Mouse (Mus musculus) midbrain, embryonic 11.5 days (tissue): ENCODE data around the gene Slamf7. TPM values are rescaled to one million over a fixed set of nuclear protein-coding genes. Genes with fewer than 3 reads are reported as not detected.

Experiments used
- ATAC-seq: fragments of 200-750 bp; cut with Nextera tagmentation; 2 replicates; pipeline ENCODE4 v1.8.0; 2017; ENCODE audit warnings: moderate TSS enrichment, moderate library complexity; ENCODE audit not compliant: low FRiP score
- DNase-seq: peaks from one replicate; pipeline ENCODE4 v3.0.0; 2015; ENCODE audit warnings: low spot score; ENCODE audit errors: missing footprints
- H3K27ac ChIP-seq: fragments of 300-500 bp; sonication (generic); 2 replicates; pipeline ENCODE4 v1.5.1; 2014; ENCODE audit warnings: low read depth, low read length
- H3K27me3 ChIP-seq: fragments of 300-500 bp; sonication (generic); 2 replicates; pipeline ENCODE4 v1.6.1; 2014; ENCODE audit warnings: mild to moderate bottlenecking, low read length, moderate library complexity, mixed read lengths; ENCODE audit not compliant: control insufficient read depth, insufficient read depth
- H3K36me3 ChIP-seq: fragments of 300-500 bp; sonication (generic); 2 replicates; pipeline ENCODE4 v1.6.1; 2014; ENCODE audit warnings: mild to moderate bottlenecking, low read length, moderate library complexity, mixed read lengths; ENCODE audit not compliant: control insufficient read depth, insufficient read depth
- H3K4me1 ChIP-seq: fragments of 300-500 bp; sonication (generic); 2 replicates; pipeline ENCODE4 v1.6.1; 2014; ENCODE audit warnings: low read length; ENCODE audit not compliant: control insufficient read depth, insufficient read depth
- H3K4me2 ChIP-seq: fragments of 300-500 bp; sonication (generic); 2 replicates; pipeline ENCODE4 v1.6.1; 2014; ENCODE audit warnings: mild to moderate bottlenecking, moderate library complexity
- H3K4me3 ChIP-seq: fragments of 300-500 bp; sonication (generic); 2 replicates; pipeline ENCODE4 v1.5.1; 2014; ENCODE audit warnings: low read depth, low read length
- H3K9ac ChIP-seq: fragments of 300-500 bp; sonication (generic); 2 replicates; pipeline ENCODE4 v1.6.1; 2014; ENCODE audit warnings: low read length
- H3K9me3 ChIP-seq: fragments of 300-500 bp; sonication (generic); 2 replicates; pipeline ENCODE4 v1.6.1; 2016; ENCODE audit warnings: low read length; ENCODE audit not compliant: control insufficient read depth
- WGBS: fragments of 180-500 bp; shearing (Covaris S2); extraction: QIAGEN DNeasy Blood & Tissue Kit; methylation state at CpG from one replicate; pipeline ENCODE4 v1.1.7; 2014; 5-methylcytosine and 5-hydroxymethylcytosine counted together
- polyA plus RNA-seq: library from polyadenylated mRNA; unstranded; fragments of >200 nt; fragmentation: Nextera tagmentation; extraction: Ambion mirVana; gene quantifications from 2 replicates; pipeline ENCODE4 v1.2.1, GENCODE M21; 2014

Gene Slamf7
- polyA plus RNA-seq: not detected in 2 replicates

DNA sequence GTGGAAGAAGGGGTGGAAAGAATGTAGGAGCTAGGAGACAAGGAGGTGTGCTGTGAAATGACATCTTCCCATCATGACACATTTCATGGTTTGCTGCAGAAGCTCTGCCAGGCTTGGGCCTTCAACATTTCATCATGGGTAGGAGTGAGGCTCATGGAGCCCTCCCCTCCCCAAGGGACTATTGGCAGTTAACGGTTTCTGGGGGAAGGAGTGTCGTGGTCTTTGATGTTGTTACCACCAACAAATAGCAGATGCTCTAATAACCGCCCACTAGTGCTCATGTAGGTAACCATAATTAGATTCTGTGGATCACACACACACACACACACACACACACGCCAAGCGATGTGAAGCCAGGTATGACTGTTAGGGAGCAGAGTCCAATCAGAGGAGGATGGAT is at the start of gene Slamf7:
Gene Slamf7 (minus strand): TSS at position 302 of the 400 bp plus-strand sequence.
- no peak for DNase-seq
- Histone ChIP-seq H3K27ac (no peak within 1 kb of the TSS), H3K9me3 (no peaks in the 10 kb centered on the region), H3K36me3 (no peaks in the 10 kb centered on the region), H3K9ac (no peak within 1 kb of the TSS), H3K4me1 (no peaks in the 10 kb centered on the region), H3K4me3 (no peak within 1 kb of the TSS), H3K27me3 (no peaks in the 10 kb centered on the region), H3K4me2 (no peak within 1 kb of the TSS)
- 91% methylated on average over 5 of the region's 5 CpGs for WGBS
- no peak for ATAC-seq

GRCm38 (mm10) chr1:171698983-171699382 is 46.1 kb upstream of the Slamf7 start:
- no peak overlapping the region for H3K27ac ChIP-seq
- no peaks in the 10 kb centered on the region for H3K4me1 ChIP-seq
- ATAC-seq: peak; percentile 48; the same call in 1 of the 2 replicates
- H3K9me3 ChIP-seq: no peaks in the 10 kb centered on the region
- DNase-seq: peak; percentile 91
- no peak overlapping the region for H3K4me2 ChIP-seq
- 18% methylated on average over 6 of the region's 6 CpGs for WGBS
- H3K4me3 ChIP-seq: no peak overlapping the region
- H3K36me3 ChIP-seq: no peaks in the 10 kb centered on the region
- no peaks in the 10 kb centered on the region for H3K27me3 ChIP-seq
- H3K9ac ChIP-seq: no peak overlapping the region

DNA sequence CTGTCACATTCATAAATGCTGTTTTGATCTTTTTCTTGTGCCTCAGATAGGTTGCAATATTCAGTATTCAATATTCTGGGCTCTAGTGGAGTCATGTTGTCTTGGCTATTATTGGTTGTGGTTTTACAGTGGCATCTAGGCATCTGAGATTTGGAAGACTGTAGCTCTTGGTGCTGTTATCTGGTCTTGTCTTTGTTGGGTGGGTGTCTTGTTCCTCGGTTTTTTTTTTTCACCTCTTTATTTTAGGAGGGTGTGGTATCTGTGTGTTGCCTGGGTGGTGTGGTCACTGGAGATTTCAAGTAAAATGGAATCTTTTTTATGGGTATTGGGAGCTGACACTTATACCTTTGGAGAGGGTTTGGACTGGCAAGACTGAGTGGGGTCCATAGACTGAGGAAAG is 41.1 kb upstream of the Slamf7 start:
- H3K9ac ChIP-seq: no peak overlapping the region
- H3K27me3 ChIP-seq: no peaks in the 10 kb centered on the region
- H3K27ac ChIP-seq: no peak overlapping the region
- no peaks in the 10 kb centered on the region for H3K9me3 ChIP-seq
- ATAC-seq: no peak
- no peak overlapping the region for H3K4me3 ChIP-seq
- H3K4me1 ChIP-seq: no peaks in the 10 kb centered on the region
- no peak for DNase-seq
- no peaks in the 10 kb centered on the region for H3K36me3 ChIP-seq
- H3K4me2 ChIP-seq: no peak overlapping the region
- 89% methylated on average over 1 of the region's 1 CpGs for WGBS

DNA sequence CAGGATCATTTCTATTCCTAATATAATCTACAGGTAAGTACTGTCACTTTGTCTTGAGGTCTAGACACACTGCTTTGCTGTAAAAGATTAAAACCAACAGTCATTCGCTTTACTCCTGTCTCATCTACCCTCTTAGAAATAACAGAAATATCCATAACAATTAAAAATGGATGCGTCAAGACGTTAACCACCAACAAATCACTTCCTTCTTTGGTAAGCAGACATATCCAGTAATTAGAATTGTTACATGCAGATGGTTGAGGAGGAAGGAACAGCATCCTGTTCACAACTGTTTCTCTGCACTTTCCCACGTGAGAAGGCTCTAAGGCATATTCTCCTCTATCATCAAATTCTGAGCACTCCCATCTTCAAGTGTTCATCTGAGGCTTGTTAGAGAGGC is 34.5 kb upstream of the Slamf7 start:
- H3K4me2 ChIP-seq: no peak overlapping the region
- H3K27me3 ChIP-seq: no peaks in the 10 kb centered on the region
- no peaks in the 10 kb centered on the region for H3K4me1 ChIP-seq
- no peak overlapping the region for H3K27ac ChIP-seq
- no peak for ATAC-seq
- no peaks in the 10 kb centered on the region for H3K36me3 ChIP-seq
- DNase-seq: no peak
- H3K9me3 ChIP-seq: no peaks in the 10 kb centered on the region
- 86% methylated on average over 4 of the region's 4 CpGs for WGBS
- H3K4me3 ChIP-seq: no peak overlapping the region
- H3K9ac ChIP-seq: no peak overlapping the region

DNA sequence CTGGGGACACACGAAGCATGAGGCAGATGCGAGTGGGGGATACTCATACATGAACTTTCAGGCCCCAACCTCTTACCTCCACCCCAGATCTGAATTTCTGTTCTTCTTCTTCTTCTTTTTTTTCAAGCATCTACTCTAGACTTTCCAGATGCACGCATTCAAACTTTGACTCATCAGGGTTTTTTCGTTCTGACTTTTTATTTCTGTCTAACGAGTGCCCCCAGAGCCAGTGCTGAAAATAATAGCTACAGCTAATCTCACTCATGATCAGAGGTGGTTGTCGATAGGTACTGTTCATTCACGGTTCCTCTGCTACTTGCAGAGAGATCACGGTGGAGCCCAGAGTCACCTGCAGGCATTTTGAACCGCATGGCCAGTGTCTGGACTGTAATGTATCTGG is 32.1 kb upstream of the Slamf7 start:
- Histone ChIP-seq H3K4me3 (no peak overlapping the region), H3K27ac (no peak overlapping the region), H3K9ac (no peak overlapping the region), H3K4me2 (no peak overlapping the region), H3K36me3 (no peaks in the 10 kb centered on the region), H3K9me3 (no peaks in the 10 kb centered on the region), H3K27me3 (no peaks in the 10 kb centered on the region), H3K4me1 (no peaks in the 10 kb centered on the region)
- WGBS: 90% methylated on average over 9 of the region's 9 CpGs
- ATAC-seq (no peak), DNase-seq (no peak)

DNA sequence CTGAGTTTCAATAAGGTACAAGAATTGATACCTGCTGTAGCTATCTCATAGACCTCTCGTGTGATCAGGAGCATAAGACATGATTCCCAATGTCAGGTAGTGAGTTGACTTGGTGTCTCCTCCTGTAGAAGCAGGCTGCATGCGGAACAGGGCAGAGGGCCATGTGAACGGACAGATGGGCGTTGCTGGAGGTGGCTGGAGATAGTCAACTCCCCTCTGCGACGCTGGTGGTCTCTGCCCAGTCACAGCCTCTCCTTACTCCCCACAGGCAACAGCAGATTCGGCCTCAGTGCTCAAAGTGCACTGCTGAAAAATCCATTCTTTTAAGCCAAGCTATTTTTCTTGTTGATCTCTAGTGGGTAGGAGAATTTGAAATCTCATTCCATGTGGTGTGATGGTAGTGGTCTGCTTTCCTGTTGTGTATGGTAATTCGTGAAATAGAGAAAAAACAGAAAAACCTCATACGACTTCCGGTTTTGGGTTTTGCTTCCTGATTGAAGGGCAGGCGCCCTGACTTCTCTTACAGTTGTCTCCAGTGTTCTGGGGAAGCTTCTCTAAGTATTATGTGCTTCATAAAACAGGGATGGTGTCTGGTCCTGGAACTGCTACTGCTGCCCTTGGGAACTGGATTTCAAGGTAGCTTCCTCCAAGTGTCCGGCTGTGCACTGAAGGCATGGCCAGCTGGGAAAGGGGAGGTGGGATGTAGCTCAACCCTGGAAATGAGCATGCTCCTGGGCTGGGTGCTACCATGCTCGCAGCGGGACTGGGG is 28.9 kb upstream of the Slamf7 start, which contains the start of gene Cd48:
Gene Cd48 (plus strand): TSS at position 479 of the 769 bp plus-strand sequence.
- H3K36me3 ChIP-seq: no peaks in the 10 kb centered on the region
- no peaks in the 10 kb centered on the region for H3K4me1 ChIP-seq
- WGBS: 89% methylated on average over 14 of the region's 14 CpGs
- H3K9me3 ChIP-seq: no peaks in the 10 kb centered on the region
- ATAC-seq (no peak), DNase-seq (no peak)
- H3K4me2 ChIP-seq: no peak within 1 kb of the TSS
- H3K27me3 ChIP-seq: no peaks in the 10 kb centered on the region
- no peak within 1 kb of the TSS for H3K4me3 ChIP-seq
- no peak within 1 kb of the TSS for H3K9ac ChIP-seq
- H3K27ac ChIP-seq: no peak within 1 kb of the TSS

DNA sequence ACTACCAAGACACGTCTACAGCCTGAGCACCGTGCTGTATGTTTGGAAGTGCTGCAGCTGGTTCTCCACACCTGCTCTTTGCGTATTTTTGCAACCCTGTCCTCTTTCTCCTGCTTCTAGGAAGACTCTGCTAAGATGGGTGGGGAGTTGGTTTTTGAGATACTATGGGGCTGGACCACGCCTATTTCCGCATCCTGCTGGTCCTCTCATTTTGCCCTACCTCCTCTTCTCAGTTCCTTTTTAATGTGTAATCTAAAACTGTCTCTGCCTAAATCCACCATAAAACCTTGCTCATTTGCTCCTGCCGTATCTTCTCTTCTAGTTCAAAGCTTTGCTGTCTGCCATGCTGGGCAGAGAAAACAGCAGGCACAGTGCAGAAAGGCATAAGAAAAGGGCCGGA is 28.2 kb upstream of the Slamf7 start:
- ATAC-seq (no peak), DNase-seq (no peak)
- H3K4me2 ChIP-seq: no peak overlapping the region
- H3K4me1 ChIP-seq: no peaks in the 10 kb centered on the region
- H3K4me3 ChIP-seq: no peak overlapping the region
- H3K36me3 ChIP-seq: no peaks in the 10 kb centered on the region
- H3K9me3 ChIP-seq: no peaks in the 10 kb centered on the region
- no peak overlapping the region for H3K9ac ChIP-seq
- H3K27me3 ChIP-seq: no peaks in the 10 kb centered on the region
- 87% methylated on average over 7 of the region's 7 CpGs for WGBS
- H3K27ac ChIP-seq: no peak overlapping the region

DNA sequence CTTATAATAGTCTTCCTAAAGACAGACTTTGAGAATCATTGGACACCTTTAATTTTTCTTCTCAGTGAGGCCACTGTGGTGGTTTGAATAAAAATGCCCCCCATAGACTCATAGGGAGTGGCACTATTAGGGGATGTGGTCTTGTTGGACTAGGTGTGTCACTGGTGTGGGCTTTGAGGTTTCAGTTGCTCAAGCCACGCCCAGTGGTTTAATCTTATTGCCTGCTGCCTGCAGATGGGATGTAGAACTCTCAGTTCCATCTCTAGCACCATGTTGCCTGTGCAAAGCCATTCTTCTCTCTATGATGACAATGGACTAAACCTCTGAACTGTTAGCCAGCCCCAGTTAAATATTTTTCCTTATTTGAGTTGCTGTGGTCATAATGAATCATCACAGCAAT is 24.9 kb upstream of the Slamf7 start:
- no peaks in the 10 kb centered on the region for H3K27me3 ChIP-seq
- no peaks in the 10 kb centered on the region for H3K36me3 ChIP-seq
- H3K4me2 ChIP-seq: no peak overlapping the region
- H3K9me3 ChIP-seq: no peaks in the 10 kb centered on the region
- H3K4me3 ChIP-seq: no peak overlapping the region
- DNase-seq: no peak
- H3K27ac ChIP-seq: no peak overlapping the region
- 75% methylated on average over 1 of the region's 1 CpGs for WGBS
- H3K9ac ChIP-seq: no peak overlapping the region
- no peak for ATAC-seq
- H3K4me1 ChIP-seq: no peaks in the 10 kb centered on the region

DNA sequence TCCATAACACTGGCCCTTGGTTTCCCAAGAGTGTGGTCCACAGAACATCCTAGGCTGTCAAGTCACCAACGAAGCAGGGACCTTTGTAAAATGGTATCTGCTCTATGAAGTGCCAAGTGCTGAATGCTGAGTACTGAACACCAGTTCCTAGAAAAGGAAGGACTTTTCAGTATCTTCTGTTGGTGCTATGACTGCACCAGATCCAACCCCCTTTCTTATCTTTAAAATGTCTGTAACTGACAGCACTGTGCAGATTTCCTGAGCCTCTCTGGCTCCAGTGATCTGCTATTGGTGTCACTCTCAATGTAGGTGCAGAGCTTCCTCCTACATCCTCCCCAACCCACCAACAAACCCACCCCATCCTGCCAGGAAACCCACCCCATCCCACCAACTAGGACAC is 21.6 kb upstream of the Slamf7 start:
- Histone ChIP-seq H3K27ac (no peak overlapping the region), H3K9me3 (no peaks in the 10 kb centered on the region), H3K36me3 (no peaks in the 10 kb centered on the region), H3K4me1 (no peaks in the 10 kb centered on the region), H3K9ac (no peak overlapping the region), H3K27me3 (no peaks in the 10 kb centered on the region), H3K4me3 (no peak overlapping the region), H3K4me2 (no peak overlapping the region)
- ATAC-seq: no peak
- DNase-seq: no peak
- 74% methylated on average over 1 of the region's 1 CpGs for WGBS
